Mouse (Mus musculus) forebrain, embryonic 11.5 days (tissue): ENCODE data around the gene Timm50. TPM values are rescaled to one million over a fixed set of nuclear protein-coding genes. Genes with fewer than 3 reads are reported as not detected.
A peak's percentile ranks its signal among the peaks of the same experiment; 100 is the strongest.

ENCODE experiments used
- ATAC-seq: fragments of 200-750 bp; cut with Nextera tagmentation; replicated peaks from 2 replicates; pipeline ENCODE4 v1.8.0; 2017; ENCODE audit warnings: moderate TSS enrichment; ENCODE audit not compliant: low FRiP score
- DNase-seq: peaks from one replicate; pipeline ENCODE4 v3.0.0-alpha.2; 2017; ENCODE audit warnings: low spot score
- H3K27ac ChIP-seq: fragments of 300-500 bp; sonication (generic); 2 replicates; pipeline ENCODE4 v1.5.1; 2014; ENCODE audit warnings: low read depth, low read length
- H3K27me3 ChIP-seq: fragments of 300-500 bp; sonication (generic); 2 replicates; pipeline ENCODE4 v1.6.1; 2014; ENCODE audit warnings: mild to moderate bottlenecking, low read length, mixed read lengths; ENCODE audit not compliant: control insufficient read depth, insufficient read depth
- H3K36me3 ChIP-seq: fragments of 300-500 bp; sonication (generic); 2 replicates; pipeline ENCODE4 v1.6.1; 2014; ENCODE audit warnings: mild to moderate bottlenecking, low read length, moderate library complexity, mixed read lengths; ENCODE audit not compliant: control insufficient read depth, insufficient read depth
- H3K4me1 ChIP-seq: fragments of 300-500 bp; sonication (generic); replicated peaks from 2 replicates; pipeline ENCODE4 v1.6.1; 2014; ENCODE audit warnings: low read length, mixed read lengths; ENCODE audit not compliant: control insufficient read depth, insufficient read depth
- H3K4me2 ChIP-seq: fragments of 300-500 bp; sonication (generic); 2 replicates; pipeline ENCODE4 v1.6.1; 2014; ENCODE audit warnings: low read depth, mild to moderate bottlenecking, low read length, moderate library complexity, mixed read lengths; ENCODE audit not compliant: severe bottlenecking
- H3K4me3 ChIP-seq: fragments of 300-500 bp; sonication (generic); 2 replicates; pipeline ENCODE4 v1.5.1; 2014; ENCODE audit warnings: low read depth, low read length
- H3K9ac ChIP-seq: fragments of 300-500 bp; sonication (generic); 2 replicates; pipeline ENCODE4 v1.6.1; 2014; ENCODE audit warnings: low read length
- H3K9me3 ChIP-seq: fragments of 300-500 bp; sonication (generic); 2 replicates; pipeline ENCODE4 v1.6.1; 2016; ENCODE audit warnings: low read length, mixed read lengths; ENCODE audit not compliant: control insufficient read depth
- WGBS: fragments of 180-500 bp; shearing (Covaris S2); extraction: QIAGEN DNeasy Blood & Tissue Kit; methylation state at CpG from one replicate; pipeline ENCODE4 v1.1.7; 2014; 5-methylcytosine and 5-hydroxymethylcytosine counted together
- polyA plus RNA-seq: library from polyadenylated mRNA; unstranded; fragments of >200 nt; fragmentation: Nextera tagmentation; extraction: Ambion mirVana; gene quantifications from 2 replicates; pipeline ENCODE4 v1.2.1, GENCODE M21; 2014

Timm50 gene
- polyA plus RNA-seq, 1 experiment from 2014 or later, result 222 TPM

- no peak for ATAC-seq
- no peak for DNase-seq
- no peak overlapping the region for H3K27ac ChIP-seq
- 94% methylated on average over 3 of the region's 3 CpGs for WGBS
- no peaks in the 10 kb centered on the region for H3K27me3 ChIP-seq
- H3K4me2 ChIP-seq, result no peak overlapping the region
- peaks cover 17% of the 10 kb centered on the region for H3K4me1 ChIP-seq
- peaks cover 9% of the 10 kb centered on the region for H3K36me3 ChIP-seq
- no peaks in the 10 kb centered on the region for H3K9me3 ChIP-seq
- H3K4me3 ChIP-seq, result no peak overlapping the region
- H3K9ac ChIP-seq, result no peak overlapping the region
Measured at GRCm38 (mm10) chr7:28354113-28354581, 42.3 kb upstream of the Timm50 start.

GRCm38 (mm10) chr7:28353267-28353666 lies 41.4 kb upstream of the Timm50 start:
- Histone ChIP-seq H3K9ac (no peak overlapping the region), H3K4me2 (no peak overlapping the region), H3K36me3 (peaks cover 9% of the 10 kb centered on the region), H3K4me1 (peaks cover 17% of the 10 kb centered on the region), H3K27me3 (no peaks in the 10 kb centered on the region), H3K9me3 (no peaks in the 10 kb centered on the region), H3K27ac (no peak overlapping the region), H3K4me3 (no peak overlapping the region; the same call in 1 of the 2 replicates)
- ATAC-seq, result no peak
- 94% methylated on average over 2 of the region's 2 CpGs for WGBS
- DNase-seq, result no peak

GRCm38 (mm10) chr7:28351676-28352191 lies 39.9 kb upstream of the Timm50 start:
- Histone ChIP-seq H3K4me1 (peaks cover 9% of the 10 kb centered on the region), H3K4me2 (peak overlapping the region; percentile 70), H3K27ac (no peak overlapping the region), H3K9ac (peak overlapping the region; percentile 85), H3K4me3 (peak overlapping the region; percentile 93), H3K27me3 (no peaks in the 10 kb centered on the region), H3K36me3 (peaks cover 9% of the 10 kb centered on the region), H3K9me3 (no peaks in the 10 kb centered on the region)
- DNase-seq (no peak), ATAC-seq (no peak)
- WGBS, result 43% methylated on average over 4 of the region's 4 CpGs

GRCm38 (mm10) chr7:28350155-28350883 lies 38.4 kb upstream of the Timm50 start, which contains the start of gene Rps16:
Gene Rps16, plus strand, starts transcription at chr7:28350652.
- Histone ChIP-seq H3K4me1 (peaks cover 9% of the 10 kb centered on the region), H3K4me3 (peak within 1 kb of the TSS; percentile 93), H3K9ac (peak within 1 kb of the TSS; percentile 85), H3K4me2 (peak within 1 kb of the TSS; percentile 70), H3K27ac (peak within 1 kb of the TSS; percentile 48; the same call in 1 of the 2 replicates), H3K36me3 (peaks cover 9% of the 10 kb centered on the region), H3K27me3 (no peaks in the 10 kb centered on the region), H3K9me3 (no peaks in the 10 kb centered on the region)
- ATAC-seq (peak; percentile 94), DNase-seq (peak; percentile 99)
- WGBS, result under 1% methylated on average over 44 of the region's 50 CpGs

- Histone ChIP-seq H3K4me2 (no peak overlapping the region), H3K4me1 (peaks cover 9% of the 10 kb centered on the region), H3K9ac (no peak overlapping the region), H3K9me3 (no peaks in the 10 kb centered on the region), H3K27me3 (no peaks in the 10 kb centered on the region), H3K4me3 (no peak overlapping the region), H3K27ac (no peak overlapping the region), H3K36me3 (peaks cover 6% of the 10 kb centered on the region)
- DNase-seq (no peak), ATAC-seq (no peak)
- 86% methylated on average over 7 of the region's 7 CpGs for WGBS
Measured at GRCm38 (mm10) chr7:28348601-28349000, 36.7 kb upstream of the Timm50 start.

- 79% methylated on average over 3 of the region's 3 CpGs for WGBS
Measured at GRCm38 (mm10) chr7:28347746-28348145, 35.9 kb upstream of the Timm50 start.

GRCm38 (mm10) chr7:28344637-28345036 lies 32.8 kb upstream of the Timm50 start:
- Histone ChIP-seq H3K27me3 (no peaks in the 10 kb centered on the region), H3K27ac (no peak overlapping the region), H3K9ac (no peak overlapping the region), H3K36me3 (no peaks in the 10 kb centered on the region), H3K9me3 (no peaks in the 10 kb centered on the region), H3K4me3 (no peak overlapping the region), H3K4me1 (no peaks in the 10 kb centered on the region), H3K4me2 (no peak overlapping the region)
- 9% methylated on average over 4 of the region's 4 CpGs for WGBS
- ATAC-seq (no peak), DNase-seq (peak; percentile 89)

More at GRCm38 (mm10) chr7:28347746-28348145, 35.9 kb upstream of the Timm50 start:
- Histone ChIP-seq H3K4me2 (no peak overlapping the region), H3K9me3 (no peaks in the 10 kb centered on the region), H3K27me3 (no peaks in the 10 kb centered on the region), H3K4me1 (peaks cover 9% of the 10 kb centered on the region), H3K4me3 (no peak overlapping the region), H3K27ac (no peak overlapping the region), H3K36me3 (no peaks in the 10 kb centered on the region), H3K9ac (no peak overlapping the region)
- DNase-seq (no peak), ATAC-seq (no peak)

- no peak overlapping the region for H3K27ac ChIP-seq
- H3K27me3 ChIP-seq, result no peaks in the 10 kb centered on the region
- peaks cover 2% of the 10 kb centered on the region; the same call in 1 of the 2 replicates for H3K4me1 ChIP-seq
- WGBS, result 51% methylated on average over 7 of the region's 7 CpGs
- no peak overlapping the region for H3K4me2 ChIP-seq
- DNase-seq (no peak), ATAC-seq (no peak)
- no peak overlapping the region for H3K4me3 ChIP-seq
- no peak overlapping the region for H3K9ac ChIP-seq
- H3K9me3 ChIP-seq, result no peaks in the 10 kb centered on the region
- no peaks in the 10 kb centered on the region for H3K36me3 ChIP-seq
Measured at GRCm38 (mm10) chr7:28341381-28341780, 29.5 kb upstream of the Timm50 start.
